ENCODE assay signal across 10 mouse cellular contexts in the genomic region with DNA sequence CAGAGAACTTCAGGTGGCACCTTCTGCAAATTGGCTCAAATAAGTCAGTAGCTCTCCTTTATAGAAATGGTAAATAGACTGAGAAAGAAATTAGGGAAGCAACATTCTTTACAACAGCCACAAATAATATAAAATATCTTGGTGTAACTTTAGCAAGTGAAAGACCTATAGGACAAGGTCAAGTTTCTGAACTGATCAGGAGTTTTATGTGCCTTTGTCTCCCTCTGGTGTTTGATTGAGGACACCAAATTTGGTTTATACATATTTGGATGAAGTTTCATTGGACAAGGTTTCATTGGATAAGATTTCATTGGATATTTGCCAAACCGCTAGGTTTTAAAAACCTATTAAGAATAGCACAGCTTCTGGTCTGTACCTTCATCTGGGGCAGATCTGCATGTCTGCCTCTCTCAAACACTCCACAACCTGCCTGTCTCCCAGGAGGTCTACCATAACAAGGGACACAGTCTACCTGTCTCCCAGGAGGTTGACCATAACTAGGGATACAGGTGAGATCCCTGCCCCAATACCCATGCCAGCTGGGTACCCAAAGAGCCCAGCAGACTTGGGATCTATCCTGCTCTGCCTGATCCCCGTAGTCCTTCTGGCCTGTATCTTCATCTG.
DNase-seq lines count a peak whose midpoint lies in the region; ATAC-seq and TF ChIP-seq lines count a peak whose summit lies in the region.
"Had no signal": no experiment of that assay in that cellular context is flagged by ENCODE, and none has a peak within 500 bp of the region (broad histone marks: within the 10 kb centered on the region; RNA-seq: fewer than 3 reads in every experiment).

No protein-coding gene starts in this region.

- no peak overlapping the region for H3K27ac ChIP-seq in gastrocnemius, adult 2 months
- H3K27ac ChIP-seq in liver, postnatal 0 days (ENCODE audit: low read depth): no peak overlapping the region
- H3K27ac ChIP-seq in liver, embryonic 12.5 days: no peak overlapping the region
- no peak overlapping the region for H3K27ac ChIP-seq in midbrain, embryonic 11.5 days (ENCODE audit: low read depth, low read length)
- H3K27ac ChIP-seq: heart, embryonic 13.5 days had no signal

- no peak for DNase-seq in gastrocnemius, adult 2 months
- no peak for DNase-seq in gastrocnemius, postnatal 36 days
- DNase-seq in liver, postnatal 0 days: no peak
- DNase-seq in brain, adult 2 months (ENCODE audit: low read depth, low spot score): peak; percentile 43
- peak; percentile 39 for DNase-seq in retina, postnatal 1 day
- no peak for DNase-seq in midbrain, embryonic 11.5 days (ENCODE audit: low spot score, missing footprints)
- no peak for DNase-seq in right cerebral cortex, postnatal 36 days (ENCODE audit: low spot score in 2 of 2)
- DNase-seq: layer of hippocampus, adult 9-11 months had no signal

- WGBS in liver, postnatal 0 days (ENCODE audit: insufficient replicate concordance): 78% methylated on average over 2 of the region's 2 CpGs
- WGBS in liver, embryonic 12.5 days (ENCODE audit: insufficient replicate concordance): 62% methylated on average over 2 of the region's 2 CpGs
- 94% methylated on average over 2 of the region's 2 CpGs for WGBS in midbrain, embryonic 11.5 days

- intact Hi-C loops in gastrocnemius, adult 2 months (cut with DNase I): loop anchor here (2.0 kb wide), 1 partner anchor 257 kb away; no protein-coding TSS in a partner anchor
- intact Hi-C loops in gastrocnemius, postnatal 36 days (cut with DNase I): no loop called here

- H3K4me1 ChIP-seq in liver, postnatal 0 days (ENCODE audit: insufficient read depth): no peaks in the 10 kb centered on the region
- H3K4me1 ChIP-seq in liver, embryonic 12.5 days: no peaks in the 10 kb centered on the region
- H3K4me1 ChIP-seq in midbrain, embryonic 11.5 days (ENCODE audit: control insufficient read depth, insufficient read depth, low read length): no peaks in the 10 kb centered on the region
- H3K4me1 ChIP-seq: heart, embryonic 13.5 days had no signal

- no peak overlapping the region for H3K4me3 ChIP-seq in gastrocnemius, adult 2 months
- no peak overlapping the region for H3K4me3 ChIP-seq in liver, postnatal 0 days (ENCODE audit: low read depth, low read length)
- no peak overlapping the region for H3K4me3 ChIP-seq in liver, embryonic 12.5 days
- no peak overlapping the region for H3K4me3 ChIP-seq in midbrain, embryonic 11.5 days (ENCODE audit: low read depth, low read length)
- H3K4me3 ChIP-seq: heart, embryonic 13.5 days had no signal

- no peak overlapping the region for H3K9ac ChIP-seq in liver, postnatal 0 days (replicated peaks)
- no peak overlapping the region for H3K9ac ChIP-seq in liver, embryonic 12.5 days
- no peak overlapping the region for H3K9ac ChIP-seq in midbrain, embryonic 11.5 days (ENCODE audit: low read length)
- H3K9ac ChIP-seq: heart, embryonic 13.5 days had no signal

- no peaks in the 10 kb centered on the region for H3K9me3 ChIP-seq in liver, postnatal 0 days (ENCODE audit: low read length)
- no peaks in the 10 kb centered on the region for H3K9me3 ChIP-seq in liver, embryonic 12.5 days (replicated peaks)
- H3K9me3 ChIP-seq in midbrain, embryonic 11.5 days (ENCODE audit: control insufficient read depth, low read length): no peaks in the 10 kb centered on the region
- H3K9me3 ChIP-seq: heart, embryonic 13.5 days had no signal

- no peaks in the 10 kb centered on the region for H3K36me3 ChIP-seq in liver, postnatal 0 days (replicated peaks; ENCODE audit: insufficient read depth, low read length)
- H3K36me3 ChIP-seq in liver, embryonic 12.5 days: no peaks in the 10 kb centered on the region
- no peaks in the 10 kb centered on the region for H3K36me3 ChIP-seq in midbrain, embryonic 11.5 days (ENCODE audit: control insufficient read depth, insufficient read depth, low read length)
- H3K36me3 ChIP-seq: heart, embryonic 13.5 days had no signal

- ATAC-seq in liver, postnatal 0 days: no peak
- ATAC-seq in liver, embryonic 12.5 days: no peak
- ATAC-seq in midbrain, embryonic 11.5 days (ENCODE audit: low FRiP score): no peak

- no peaks in the 10 kb centered on the region for H3K27me3 ChIP-seq in liver, postnatal 0 days (ENCODE audit: insufficient read depth, low read length)
- no peaks in the 10 kb centered on the region for H3K27me3 ChIP-seq in liver, embryonic 12.5 days (replicated peaks)
- H3K27me3 ChIP-seq in midbrain, embryonic 11.5 days (ENCODE audit: control insufficient read depth, insufficient read depth, low read length): no peaks in the 10 kb centered on the region

- TF ChIP-seq CTCF in gastrocnemius, adult 2 months (IDR thresholded peaks at IDR 0.05): peak; percentile 66
- TF ChIP-seq CTCF in liver, postnatal 0 days (IDR thresholded peaks at IDR 0.05; ENCODE audit: low read depth): peak; percentile 52

- H3K4me2 ChIP-seq in liver, postnatal 0 days (ENCODE audit: low read depth, low read length): no peak overlapping the region
- no peak overlapping the region for H3K4me2 ChIP-seq in liver, embryonic 12.5 days
- no peak overlapping the region for H3K4me2 ChIP-seq in midbrain, embryonic 11.5 days
- H3K4me2 ChIP-seq: heart, embryonic 13.5 days had no signal

- TF ChIP-seq EP300 in liver, postnatal 0 days (IDR thresholded peaks at IDR 0.05; ENCODE audit: low read depth): no peak

Comparison
In these comparisons a context has a peak if more than half of its experiments do, and no peak if none do; other contexts are left out.
1. DNase-seq: peak in brain, adult 2 months (single experiment) and retina, postnatal 1 day (single experiment); none in gastrocnemius, adult 2 months (single experiment), gastrocnemius, postnatal 36 days (0 of 2), liver, postnatal 0 days (single experiment), midbrain, embryonic 11.5 days (single experiment) and right cerebral cortex, postnatal 36 days (0 of 2).